Mouse (Mus musculus) lung, embryonic 14.5 days (tissue): ENCODE data around the gene Pias3. TPM values are rescaled to one million over a fixed set of nuclear protein-coding genes. Genes with fewer than 3 reads are reported as not detected.
"Not testable (repeated sequence)": the region's sequence is repeated elsewhere in the genome, so short reads cannot be mapped to it uniquely, and the experiment has no call there.

Experiments used
- ATAC-seq: fragments of 200-750 bp; cut with Nextera tagmentation; 2 replicates; pipeline ENCODE4 v1.8.0; 2017; ENCODE audit warnings: mild to moderate bottlenecking, moderate TSS enrichment, moderate library complexity; ENCODE audit not compliant: insufficient read depth
- DNase-seq: peaks from one replicate; pipeline ENCODE4 v3.0.0-alpha.2; 2015
- H3K27ac ChIP-seq: fragments of 300-500 bp; sonication (generic); 2 replicates; pipeline ENCODE4 v1.5.1; 2014; ENCODE audit warnings: low read depth, mild to moderate bottlenecking, moderate library complexity
- H3K27me3 ChIP-seq: fragments of 300-500 bp; sonication (generic); 2 replicates; pipeline ENCODE4 v1.6.1; 2014; ENCODE audit warnings: low read length, control low read depth; ENCODE audit not compliant: insufficient read depth
- H3K36me3 ChIP-seq: fragments of 300-500 bp; sonication (generic); 2 replicates; pipeline ENCODE4 v1.6.1; 2014; ENCODE audit warnings: control low read depth; ENCODE audit not compliant: insufficient read depth
- H3K4me1 ChIP-seq: fragments of 300-500 bp; sonication (generic); 2 replicates; pipeline ENCODE4 v1.6.1; 2014; ENCODE audit warnings: antibody characterized with exemption, control low read depth; ENCODE audit not compliant: insufficient read depth
- H3K4me2 ChIP-seq: fragments of 300-500 bp; sonication (generic); 2 replicates; pipeline ENCODE4 v1.6.1; 2014; ENCODE audit warnings: mild to moderate bottlenecking
- H3K4me3 ChIP-seq: fragments of 300-500 bp; sonication (generic); 2 replicates; pipeline ENCODE4 v1.5.1; 2014; ENCODE audit warnings: low read depth, low read length
- H3K9ac ChIP-seq: fragments of 300-500 bp; sonication (generic); 2 replicates; pipeline ENCODE4 v1.6.1; 2014
- H3K9me3 ChIP-seq: fragments of 300-500 bp; sonication (generic); 2 replicates; pipeline ENCODE4 v1.6.1; 2016; ENCODE audit warnings: low read depth, low read length, control low read depth
- CTCF ChIP-seq: IDR thresholded peaks from 2 replicates; pipeline ENCODE4 v1.5.1; 2016; ENCODE audit warnings: antibody characterized with exemption, low read depth
- WGBS: fragments of 180-500 bp; shearing (Covaris S2); extraction: QIAGEN DNeasy Blood & Tissue Kit; methylation state at CpG from one replicate; pipeline ENCODE4 v1.1.7; 2014; 5-methylcytosine and 5-hydroxymethylcytosine counted together
- polyA plus RNA-seq: library from polyadenylated mRNA; unstranded; fragments of >200 nt; fragmentation: Nextera tagmentation; extraction: Ambion mirVana; gene quantifications from 2 replicates; pipeline ENCODE4 v1.2.1, GENCODE M21; 2014

Pias3 gene
- polyA plus RNA-seq, 1 experiment from 2014 or later: 49.1 TPM

DNA sequence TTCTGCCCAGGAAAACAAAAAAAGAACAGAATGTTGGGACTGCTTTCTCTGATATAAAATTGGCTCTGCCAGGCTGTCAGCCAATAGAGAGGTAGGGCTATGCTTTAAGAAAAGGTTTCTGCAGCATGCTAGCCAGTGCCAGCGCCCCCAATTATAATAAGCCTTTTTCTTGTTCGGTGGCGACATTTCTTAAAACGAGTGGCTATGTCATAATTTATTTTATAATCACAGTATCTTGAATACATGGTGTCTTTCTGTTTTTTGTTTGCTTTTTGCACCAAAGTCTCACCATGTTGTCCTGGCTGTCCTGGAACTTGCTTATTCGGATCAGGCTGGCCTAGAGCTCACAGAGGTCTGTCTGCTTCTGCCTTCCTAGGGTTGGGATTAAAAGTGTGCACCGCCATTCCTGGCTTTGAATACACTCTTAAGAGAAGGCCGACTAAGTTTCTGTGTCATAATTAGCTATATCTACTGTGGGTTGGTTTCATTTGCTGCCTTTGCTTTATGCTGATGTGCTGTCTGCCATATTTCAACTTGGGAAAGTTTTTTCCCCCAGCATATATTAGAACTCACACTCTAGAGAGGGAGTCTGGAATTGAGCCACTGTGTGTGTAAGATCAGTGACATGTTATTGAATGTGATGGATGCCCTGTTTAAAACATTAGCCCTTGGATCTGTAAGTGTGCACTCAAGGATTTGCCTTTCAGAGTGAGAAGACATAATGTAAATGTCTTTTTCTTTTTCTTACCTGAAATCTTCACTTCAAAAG lies 32.6 kb downstream of the Pias3 start:
- Histone ChIP-seq H3K4me3 (peak overlapping the region; percentile 93), H3K36me3 (peaks cover 8% of the 10 kb centered on the region; the same call in 1 of the 2 replicates), H3K27ac (peak overlapping the region; percentile 84; the same call in 1 of the 2 replicates), H3K9me3 (no peaks in the 10 kb centered on the region), H3K4me2 (peak overlapping the region; percentile 62), H3K27me3 (no peaks in the 10 kb centered on the region), H3K4me1 (peaks cover 14% of the 10 kb centered on the region), H3K9ac (peak overlapping the region; percentile 82)
- WGBS: 28% methylated on average over 7 of the region's 7 CpGs
- DNase-seq: peak; percentile 32
- TF ChIP-seq CTCF: no peak
- ATAC-seq: no peak

DNA sequence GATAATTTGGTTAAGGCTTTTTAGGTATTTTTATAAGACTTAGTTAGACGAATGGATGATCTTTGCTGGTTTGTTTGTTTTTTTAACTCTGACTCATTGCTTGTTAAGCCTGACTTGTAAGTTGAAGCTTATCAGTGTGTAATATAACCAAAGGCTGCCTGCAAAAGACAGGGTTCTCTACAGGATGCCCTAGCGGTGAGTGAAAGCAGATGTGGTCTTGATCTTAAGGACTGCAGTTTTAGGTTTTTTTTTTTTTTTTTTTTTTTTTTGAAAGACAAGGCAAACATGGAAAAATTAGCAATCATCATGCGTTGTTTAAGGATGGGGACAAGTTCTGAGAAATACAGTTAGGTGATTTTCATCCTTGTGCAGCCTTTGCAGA lies 33.2 kb downstream of the Pias3 start:
- Histone ChIP-seq H3K27me3 (no peaks in the 10 kb centered on the region), H3K9ac (no peak overlapping the region), H3K27ac (no peak overlapping the region), H3K4me3 (no peak overlapping the region), H3K4me1 (peaks cover 14% of the 10 kb centered on the region), H3K36me3 (0 out of 2 replicates have a peak, but pooled peaks cover 7% of the 10 kb centered on the region), H3K9me3 (no peaks in the 10 kb centered on the region), H3K4me2 (peak overlapping the region; percentile 62)
- TF ChIP-seq CTCF: peak; percentile 31; the same call in 1 of the 2 replicates
- ATAC-seq (no peak), DNase-seq (peak; percentile 57)
- 27% methylated on average over 3 of the region's 3 CpGs for WGBS

GRCm38 (mm10) chr3:96730785-96731184 lies 34.6 kb downstream of the Pias3 start:
- no peaks in the 10 kb centered on the region for H3K9me3 ChIP-seq
- 67% methylated on average over 5 of the region's 5 CpGs for WGBS
- TF ChIP-seq CTCF: no peak
- H3K27me3 ChIP-seq: no peaks in the 10 kb centered on the region
- no peak overlapping the region for H3K4me2 ChIP-seq
- no peaks in the 10 kb centered on the region for H3K36me3 ChIP-seq
- H3K4me1 ChIP-seq: peaks cover 14% of the 10 kb centered on the region
- DNase-seq (no peak), ATAC-seq (no peak)
- H3K9ac ChIP-seq: no peak overlapping the region
- H3K4me3 ChIP-seq: no peak overlapping the region
- no peak overlapping the region for H3K27ac ChIP-seq

DNA sequence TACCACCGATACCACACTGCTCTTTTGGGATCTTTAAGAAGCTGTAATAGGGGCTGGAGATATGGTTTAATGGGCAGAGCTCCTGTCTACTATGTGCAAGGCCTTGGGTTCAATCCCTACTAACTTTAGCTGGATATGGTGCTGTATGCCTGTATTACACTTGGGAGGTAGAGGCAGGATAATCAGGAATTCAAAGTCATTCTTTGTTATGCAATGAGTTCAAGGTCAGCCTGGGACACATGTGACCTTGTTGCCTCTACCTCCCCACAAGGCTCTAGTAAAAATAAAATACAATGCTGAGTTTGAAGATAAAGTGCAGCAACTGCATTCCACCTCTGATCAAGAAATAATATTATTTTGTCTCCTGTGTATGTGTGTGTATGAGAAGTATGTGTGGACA lies 37.8 kb downstream of the Pias3 start:
- no peak overlapping the region for H3K4me2 ChIP-seq
- no peak overlapping the region for H3K27ac ChIP-seq
- no peak for ATAC-seq
- H3K4me3 ChIP-seq: no peak overlapping the region
- no peaks in the 10 kb centered on the region for H3K36me3 ChIP-seq
- no peaks in the 10 kb centered on the region for H3K9me3 ChIP-seq
- WGBS: 93% methylated on average over 1 of the region's 1 CpGs
- H3K27me3 ChIP-seq: no peaks in the 10 kb centered on the region
- no peak overlapping the region for H3K9ac ChIP-seq
- DNase-seq: no peak
- H3K4me1 ChIP-seq: peaks cover 7% of the 10 kb centered on the region
- TF ChIP-seq CTCF: no peak

- no peak for ATAC-seq
- no peak for TF ChIP-seq CTCF
- 81% methylated on average over 2 of the region's 2 CpGs for WGBS
These were observed 39.0 kb downstream of the Pias3 start for GRCm38 (mm10) chr3:96735200-96735599.

GRCm38 (mm10) chr3:96737013-96737740 lies 41.0 kb downstream of the Pias3 start:
- Histone ChIP-seq H3K27ac (no peak overlapping the region), H3K9ac (no peak overlapping the region), H3K9me3 (no peaks in the 10 kb centered on the region), H3K27me3 (no peaks in the 10 kb centered on the region), H3K4me1 (no peaks in the 10 kb centered on the region), H3K36me3 (no peaks in the 10 kb centered on the region), H3K4me3 (no peak overlapping the region), H3K4me2 (no peak overlapping the region)
- ATAC-seq (no peak), DNase-seq (no peak)
- WGBS: 48% methylated on average over 1 of the region's 1 CpGs
- no peak for TF ChIP-seq CTCF

More at GRCm38 (mm10) chr3:96735200-96735599, 39.0 kb downstream of the Pias3 start:
- H3K4me2 ChIP-seq: no peak overlapping the region
- H3K4me1 ChIP-seq: no peaks in the 10 kb centered on the region
- no peak overlapping the region for H3K9ac ChIP-seq
- H3K4me3 ChIP-seq: no peak overlapping the region
- no peaks in the 10 kb centered on the region for H3K9me3 ChIP-seq
- no peaks in the 10 kb centered on the region for H3K27me3 ChIP-seq
- no peak for DNase-seq
- no peak overlapping the region for H3K27ac ChIP-seq
- H3K36me3 ChIP-seq: no peaks in the 10 kb centered on the region

GRCm38 (mm10) chr3:96737995-96738394 lies 41.8 kb downstream of the Pias3 start:
- no peaks in the 10 kb centered on the region for H3K4me1 ChIP-seq
- WGBS: 79% methylated on average over 1 of the region's 1 CpGs
- H3K27me3 ChIP-seq: no peaks in the 10 kb centered on the region
- TF ChIP-seq CTCF: no peak
- no peaks in the 10 kb centered on the region for H3K36me3 ChIP-seq
- DNase-seq (no peak), ATAC-seq (no peak)
- H3K9ac ChIP-seq: no peak overlapping the region
- H3K4me2 ChIP-seq: no peak overlapping the region
- no peak overlapping the region for H3K27ac ChIP-seq
- H3K4me3 ChIP-seq: no peak overlapping the region
- H3K9me3 ChIP-seq: no peaks in the 10 kb centered on the region

DNA sequence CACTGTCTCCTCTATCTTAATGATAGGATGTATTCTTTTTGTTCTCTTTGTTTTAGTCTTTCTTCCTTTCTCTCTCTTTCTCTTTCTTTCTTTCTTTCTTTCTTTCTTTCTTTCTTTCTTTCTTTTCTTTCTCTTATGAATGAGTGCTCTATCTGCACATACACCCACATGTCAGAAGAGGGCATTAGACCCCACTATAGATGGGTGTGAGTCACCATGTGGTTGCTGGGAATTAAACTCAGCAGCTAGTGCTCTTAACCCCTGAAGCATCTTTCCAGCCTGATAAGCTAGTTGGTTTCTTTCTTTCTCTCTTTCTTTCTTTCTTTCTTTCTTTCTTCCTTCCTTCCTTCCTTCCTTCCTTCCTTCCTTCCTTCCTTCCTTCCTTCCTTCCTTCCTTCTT lies 44.1 kb downstream of the Pias3 start:
- H3K9me3 ChIP-seq, H3K27ac ChIP-seq, H3K9ac ChIP-seq, H3K4me3 ChIP-seq, H3K27me3 ChIP-seq, ATAC-seq, H3K4me2 ChIP-seq, H3K36me3 ChIP-seq, H3K4me1 ChIP-seq, DNase-seq: not testable (repeated sequence)
